Mouse (Mus musculus) gastrocnemius, postnatal 4 days (tissue): ENCODE data around the gene Prickle1. TPM values are rescaled to one million over a fixed set of nuclear protein-coding genes. Genes with fewer than 3 reads are reported as not detected.

Source experiments
- DNase-seq, 2 experiments: peaks; one replicate each; pipeline ENCODE4 v3.0.0; 2021 to 2022; ENCODE audit warnings: low spot score in 2 of 2, mixed read lengths in 2 of 2
- long read RNA-seq, 2 experiments: library from polyadenylated mRNA; stranded (forward); transcript quantifications; one replicate each; pipeline ENCODE4 v2.0.0; 2021
- total RNA-seq, 2 experiments: library from RNA; stranded (reverse); gene quantifications; 2 replicates each; pipeline ENCODE4 v1.2.3; 2021

The Prickle1 gene
- 10 to 100 TPM; 22.5 to 24.5 TPM for total RNA-seq
- long read RNA-seq, experiment 1, full-length matches to known transcripts = 8 of 24 reads
- long read RNA-seq, experiment 1, partial matches to known transcripts = 1 of 24 reads
- long read RNA-seq, experiment 1, other reads (novel, unspliced or antisense) = 15 of 24 reads
- long read RNA-seq, experiment 2, full-length matches to known transcripts = 6 of 20 reads
- long read RNA-seq, experiment 2, partial matches to known transcripts = 4 of 20 reads
- long read RNA-seq, experiment 2, other reads (novel, unspliced or antisense) = 10 of 20 reads

DNA sequence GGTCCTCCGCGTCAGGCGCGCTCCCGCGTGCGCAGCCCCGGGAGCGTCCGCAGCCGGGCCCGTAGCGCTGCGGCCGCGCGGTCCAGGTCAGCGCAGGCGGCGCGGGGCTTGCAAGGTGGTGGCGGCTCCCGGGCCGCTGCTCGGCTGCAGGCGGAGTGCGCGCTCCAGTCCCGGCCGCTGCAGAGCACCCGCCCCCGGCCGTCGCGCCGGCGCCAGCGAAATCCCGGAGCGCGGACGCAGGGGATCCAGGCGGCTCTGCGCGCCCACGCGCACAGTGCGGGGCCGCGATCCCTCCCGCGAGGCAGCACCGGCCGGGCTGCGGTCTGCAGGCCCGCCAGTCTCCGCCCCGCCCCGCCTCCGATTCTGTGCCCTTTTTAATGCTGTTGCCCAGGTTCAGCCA is at the start of gene Prickle1:
TSS of gene Prickle1 (minus strand) at position 146 of the 400 bp plus-strand sequence.
- peak; percentile 83 to 90 for DNase-seq

DNA sequence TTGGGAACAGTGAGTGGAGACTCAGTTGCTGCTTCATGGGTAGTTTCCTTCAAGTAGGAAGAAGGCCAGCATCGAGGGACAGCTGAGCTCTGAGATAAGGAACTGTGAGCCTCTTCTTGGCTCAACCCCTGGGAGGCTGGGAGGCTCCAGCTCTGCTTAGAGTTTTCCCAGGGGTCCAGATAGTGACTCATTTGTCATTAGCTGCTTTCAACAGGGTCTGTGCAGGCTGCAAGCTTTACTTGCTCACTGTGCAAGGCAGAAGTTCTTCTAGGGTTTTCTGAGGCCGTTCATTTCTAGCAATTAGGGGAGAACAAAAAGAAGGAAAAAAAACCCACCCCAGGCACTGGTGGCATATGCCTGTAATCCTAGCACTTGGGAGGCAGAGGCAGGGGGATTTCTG is 44.5 kb upstream of the Prickle1 start:
- DNase-seq = no peak

DNA sequence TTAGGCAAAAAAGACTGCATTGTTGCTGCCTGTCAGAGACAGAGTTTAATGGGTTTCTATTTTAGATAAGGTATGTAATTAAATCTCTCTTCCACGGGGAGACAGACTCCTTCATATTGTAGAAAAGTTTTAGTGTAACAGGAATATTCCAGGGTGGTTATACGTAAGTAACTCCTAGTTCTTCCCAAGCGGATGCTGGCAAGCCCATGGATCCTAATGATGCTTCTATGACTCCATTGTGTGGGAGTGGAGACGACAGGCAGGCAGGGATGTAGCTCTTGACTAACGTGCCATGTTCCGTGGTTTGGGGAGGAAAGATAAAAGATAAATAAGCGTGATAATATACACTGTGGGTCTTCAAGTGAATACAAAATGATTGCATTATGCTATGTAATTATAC is 41.3 kb upstream of the Prickle1 start:
- no peak for DNase-seq

DNA sequence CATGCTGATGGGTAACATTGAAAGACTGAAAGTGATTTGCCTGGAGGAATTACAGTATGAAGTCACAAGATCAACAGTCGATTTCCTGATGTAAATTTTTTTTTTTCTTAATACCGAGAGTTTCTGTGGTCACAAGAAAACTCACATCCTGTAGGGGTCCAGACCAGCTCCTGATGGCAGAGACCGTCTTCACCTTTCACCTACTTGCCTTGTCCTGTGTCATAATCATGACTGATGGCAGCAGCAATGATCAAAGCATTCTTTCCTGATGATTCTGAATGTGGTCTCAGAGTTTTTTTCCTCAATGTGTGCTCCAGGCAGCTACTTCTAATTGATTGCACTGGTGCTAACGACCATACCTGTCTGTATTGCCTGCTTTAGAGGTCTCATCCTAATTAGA is 39.9 kb upstream of the Prickle1 start:
- no peak for DNase-seq

DNA sequence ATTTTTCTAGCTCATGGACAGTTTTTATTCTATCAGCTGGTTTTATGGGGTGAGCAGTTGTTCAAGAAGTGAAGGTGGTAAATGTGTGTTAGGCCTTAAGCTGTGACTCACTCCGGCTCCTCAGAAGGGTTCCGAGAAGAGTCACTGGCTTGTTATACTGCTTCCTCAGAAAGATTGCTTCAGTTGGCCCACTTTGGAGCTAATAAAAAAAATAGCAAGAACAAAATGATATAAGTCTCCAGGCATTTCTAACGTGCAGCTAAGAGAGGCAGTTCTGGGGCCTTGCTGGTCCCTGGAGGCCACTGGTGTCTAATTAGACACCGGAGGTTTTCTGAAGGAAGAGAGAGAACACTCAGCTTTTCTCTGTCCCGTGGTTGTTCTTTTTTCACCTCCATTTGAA is 38.8 kb upstream of the Prickle1 start:
- DNase-seq = no peak

DNA sequence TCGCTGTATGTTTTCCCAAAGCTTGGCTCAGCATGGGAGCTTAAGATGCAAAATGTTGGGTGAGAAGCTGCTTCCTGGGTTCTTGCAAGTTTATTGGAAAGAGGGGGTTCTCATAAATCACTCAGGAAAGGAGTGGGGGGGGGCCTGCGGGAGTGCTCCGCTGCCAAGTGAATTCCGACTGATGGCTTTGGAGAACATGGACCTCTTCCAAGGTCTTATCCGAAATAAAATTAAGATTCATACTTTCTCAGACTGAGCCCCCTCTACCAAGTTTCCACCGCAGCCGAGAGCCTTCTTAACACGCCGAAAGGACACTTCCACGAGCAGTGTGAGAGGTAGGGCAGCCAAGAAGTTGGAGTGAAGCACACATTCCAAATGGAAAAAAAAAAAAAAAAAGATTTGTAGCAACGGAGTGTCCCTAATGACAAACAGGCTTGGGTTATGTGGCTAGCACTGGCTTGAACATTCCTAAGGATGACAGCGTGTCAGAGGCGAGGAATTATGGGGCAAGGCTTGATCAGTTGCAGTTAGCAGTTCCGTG is 34.4 kb upstream of the Prickle1 start:
- no peak for DNase-seq

DNA sequence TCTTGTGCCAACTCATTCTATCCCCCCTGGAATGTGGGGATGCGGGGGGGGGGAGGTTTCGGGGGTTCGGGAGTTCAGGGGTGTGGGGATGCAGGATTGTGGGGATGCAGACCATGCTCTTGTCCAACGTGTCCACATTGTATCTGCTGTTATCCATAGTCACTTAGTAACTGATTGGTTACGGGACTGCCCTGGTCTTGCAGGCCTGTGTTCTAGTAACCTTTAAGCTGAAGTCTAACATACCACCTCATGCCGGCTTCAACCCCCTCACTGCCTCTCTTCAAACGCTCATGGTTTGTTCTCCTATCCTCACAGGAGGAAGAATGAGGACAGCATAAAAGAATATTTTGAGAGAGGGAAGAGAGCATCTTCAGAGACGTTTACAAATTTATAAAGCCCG is 33.5 kb upstream of the Prickle1 start:
- no peak for DNase-seq

DNA sequence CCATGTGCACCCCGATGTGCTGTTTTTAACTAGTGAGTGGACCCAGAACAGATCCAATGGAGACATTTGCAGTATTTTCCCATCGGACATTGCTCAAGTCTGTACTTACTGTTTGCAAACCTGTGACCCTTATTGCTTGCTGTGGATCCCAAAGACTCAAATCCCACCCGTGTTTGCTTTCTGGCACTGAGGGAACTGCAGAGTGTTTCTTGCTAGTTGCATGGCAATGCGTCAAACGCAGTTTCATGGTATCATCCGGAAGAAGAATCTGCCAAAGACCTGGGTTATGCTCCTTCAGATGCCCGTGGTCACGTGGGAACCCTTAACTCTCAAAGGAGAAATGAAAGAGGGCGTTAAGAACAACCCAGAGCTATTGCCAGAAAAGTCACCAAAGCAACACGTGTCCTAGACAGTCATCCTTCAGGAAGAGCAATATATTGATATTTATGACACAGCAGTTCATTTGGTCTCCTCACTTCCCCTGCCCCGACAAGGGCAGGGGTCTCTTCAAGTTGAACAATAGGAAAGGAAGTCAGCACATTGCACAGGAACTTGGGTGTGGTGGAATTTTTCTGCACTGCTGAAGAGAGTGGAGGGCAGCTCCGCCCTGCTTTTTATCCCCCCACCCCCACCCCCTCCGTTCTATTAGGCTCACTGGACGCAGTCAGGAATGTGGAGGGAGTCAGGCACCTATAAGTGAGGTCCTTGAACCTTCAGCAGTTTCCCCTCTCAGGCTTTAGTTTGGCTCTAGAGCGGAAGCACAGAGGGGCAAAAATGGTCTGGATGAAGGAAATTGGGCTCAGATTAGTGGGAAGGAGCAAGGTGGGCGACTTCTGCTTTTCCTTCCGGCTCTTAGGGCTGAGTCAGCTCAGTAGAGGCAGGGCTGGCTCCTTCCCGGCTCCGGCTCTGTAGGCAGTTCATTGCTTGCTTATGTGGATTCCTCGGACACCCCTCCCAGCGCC is 32.4 kb upstream of the Prickle1 start:
- no peak for DNase-seq

DNA sequence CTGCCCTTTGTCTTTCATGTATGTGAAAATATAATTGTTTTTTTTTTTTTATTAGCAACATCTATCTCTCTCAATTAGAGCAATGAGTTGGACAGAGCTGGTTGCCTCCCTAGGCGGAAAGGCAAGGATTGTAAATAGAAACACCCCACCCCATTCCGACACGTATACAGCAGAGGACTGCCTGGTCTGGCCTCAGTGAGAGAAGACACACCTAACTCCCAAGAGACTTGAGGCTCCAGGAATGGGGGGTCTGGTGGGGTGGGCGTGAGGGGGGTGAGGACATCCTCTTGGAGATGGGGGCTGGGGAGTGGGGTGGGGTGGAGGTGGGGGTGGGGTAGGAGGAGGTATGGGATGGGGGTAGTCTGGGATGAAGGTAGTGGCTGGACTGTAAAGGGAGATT is 23.9 kb upstream of the Prickle1 start:
- no peak for DNase-seq

DNA sequence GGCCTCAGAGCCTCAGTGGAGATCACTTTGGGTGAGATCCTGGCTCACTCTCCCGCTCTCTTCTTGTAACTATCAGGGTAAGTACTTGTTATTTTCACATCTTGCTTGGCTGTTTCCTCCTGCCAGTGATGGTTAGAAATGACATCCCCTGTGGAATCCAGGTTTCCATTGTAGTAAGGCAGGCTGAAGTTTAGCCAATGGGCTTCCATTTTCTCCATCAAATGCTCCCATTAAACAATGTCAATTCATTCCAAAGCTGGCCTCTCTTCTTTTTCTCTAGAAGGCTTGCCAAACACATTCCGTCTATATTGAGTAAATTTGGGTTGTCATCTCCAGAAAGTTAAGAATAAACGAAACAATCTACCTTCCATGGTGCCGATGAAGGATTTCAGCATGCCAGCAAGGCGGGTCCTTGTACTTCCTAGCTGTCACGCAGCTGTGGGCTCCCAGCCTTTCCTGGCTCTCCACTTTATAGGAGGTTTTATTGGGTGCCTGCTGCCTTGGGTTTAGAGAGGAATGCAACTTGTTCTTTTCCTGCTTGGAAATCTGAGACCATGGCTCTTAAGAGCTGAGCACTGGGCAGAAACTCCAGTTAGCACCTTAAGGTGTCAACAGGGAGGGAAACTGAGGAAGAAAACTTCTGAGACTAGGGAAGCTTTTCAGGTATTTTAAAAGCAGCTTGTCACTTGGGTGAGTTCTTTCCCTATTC is 22.9 kb upstream of the Prickle1 start:
- no peak for DNase-seq

DNA sequence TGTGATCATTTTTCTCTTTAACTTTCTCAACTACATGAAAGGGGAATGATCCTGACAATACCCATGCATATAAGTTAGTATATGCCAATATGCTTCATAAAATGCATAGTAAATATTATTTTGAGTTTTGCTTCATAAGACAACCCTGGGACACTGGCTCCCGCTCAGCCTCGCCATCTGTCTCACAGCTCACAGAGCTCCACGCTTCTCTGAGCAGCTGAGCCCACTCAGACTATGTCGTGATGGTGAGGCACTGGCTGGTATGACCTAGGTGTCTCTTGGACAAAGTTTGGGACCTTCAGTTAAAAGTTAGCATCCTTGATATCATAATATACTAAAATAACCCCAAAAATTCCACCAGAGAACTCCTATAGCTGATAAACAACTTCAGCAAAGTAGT is 20.6 kb upstream of the Prickle1 start:
- DNase-seq = no peak

DNA sequence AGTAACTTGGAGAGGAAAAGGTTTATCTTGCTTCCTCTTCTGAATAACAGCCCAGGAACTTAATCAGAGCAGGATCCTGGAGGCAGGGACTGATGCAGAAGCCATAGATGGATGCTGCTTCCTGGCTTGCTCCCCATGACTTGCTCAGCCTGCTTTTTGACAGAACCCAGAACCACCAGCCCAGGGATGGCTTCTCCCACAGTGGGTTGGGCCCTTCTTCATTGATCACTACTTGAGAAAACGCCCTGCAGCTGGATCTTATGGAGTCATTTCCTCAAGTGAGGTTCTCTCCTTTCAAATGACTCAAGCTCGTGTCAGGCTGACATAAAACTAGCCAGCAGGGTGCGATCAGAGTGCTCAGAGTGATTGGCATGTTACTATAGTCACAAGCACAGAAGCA is 19.3 kb upstream of the Prickle1 start:
- no peak for DNase-seq

DNA sequence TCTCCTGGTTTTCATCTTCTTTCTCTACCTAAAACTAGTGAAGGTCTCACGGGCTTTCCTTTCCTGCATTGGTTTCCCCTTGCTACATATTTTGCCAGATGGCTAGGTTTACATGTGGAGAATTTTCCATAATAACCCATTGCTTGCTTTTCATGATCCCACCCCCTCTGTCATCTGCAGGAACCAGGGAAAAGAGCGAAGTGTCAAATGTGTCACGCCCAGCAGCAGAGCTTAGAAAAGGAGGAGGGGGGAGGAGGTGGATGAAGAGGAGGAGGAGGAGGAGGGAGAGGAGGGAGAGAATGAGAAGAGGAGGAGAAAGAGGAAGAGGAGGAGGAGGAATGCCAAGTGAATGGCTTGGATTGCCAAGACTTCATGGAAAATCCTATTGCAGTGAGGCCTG is 17.9 kb upstream of the Prickle1 start:
- DNase-seq = no peak

DNA sequence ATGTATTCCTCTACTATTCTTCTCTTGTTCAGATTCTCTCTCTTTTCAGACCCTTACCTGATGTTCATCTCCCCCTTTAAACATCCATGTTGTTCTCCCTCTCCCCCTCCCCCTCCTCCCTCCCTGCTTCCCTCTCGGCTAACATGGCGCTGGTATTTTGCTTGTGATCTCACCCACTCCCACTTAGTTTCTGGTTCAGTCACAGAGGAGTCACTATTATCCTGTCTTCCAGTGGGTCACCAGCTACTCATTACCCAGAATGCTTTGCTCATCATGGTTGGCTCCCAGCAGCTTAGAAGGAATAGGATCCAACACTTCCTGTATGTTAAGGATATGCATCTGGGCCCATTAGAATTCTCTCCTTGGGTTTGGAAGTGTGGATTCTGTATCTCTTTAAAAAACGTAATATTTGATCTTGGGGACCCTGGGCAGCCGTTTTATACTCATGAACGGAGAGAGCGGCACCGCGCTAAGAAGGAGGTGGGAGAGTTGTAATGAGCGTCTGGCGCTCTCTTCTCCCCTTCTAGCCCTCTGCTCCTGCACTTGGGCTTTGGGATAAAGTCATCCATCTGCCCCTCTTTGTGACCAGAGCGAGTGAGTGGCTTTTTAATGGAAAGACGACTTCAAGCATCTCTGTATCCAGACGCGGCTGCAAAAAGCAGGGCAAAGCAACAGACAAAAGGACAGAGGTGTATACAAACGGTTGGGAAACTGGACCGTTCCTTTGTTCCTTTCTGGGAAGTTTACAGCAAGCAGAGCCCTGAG is 16.0 kb upstream of the Prickle1 start:
- DNase-seq = no peak

DNA sequence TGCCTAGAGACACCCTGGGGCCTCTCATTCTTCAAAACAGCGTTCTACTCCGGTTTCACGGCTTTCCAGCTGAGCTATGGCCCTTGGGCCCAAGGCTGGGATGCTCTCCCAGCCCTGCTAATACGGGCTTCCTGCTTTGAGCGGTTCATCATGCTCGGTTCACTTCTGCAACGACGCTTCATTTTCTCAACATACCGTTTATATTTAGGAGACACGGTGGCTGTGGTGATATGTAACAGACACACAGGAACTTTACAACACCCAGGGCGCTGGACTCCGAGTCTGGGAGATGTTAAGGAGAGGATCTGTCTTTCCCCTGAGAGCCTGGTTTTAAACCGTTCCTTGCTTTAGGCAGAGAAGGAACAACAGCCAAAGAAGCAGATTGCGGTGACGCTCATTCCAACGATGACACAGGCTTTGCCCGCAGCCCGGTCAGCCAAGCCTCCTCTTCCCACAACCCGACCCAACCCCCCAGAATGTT is 15.1 kb upstream of the Prickle1 start:
- no peak for DNase-seq

DNA sequence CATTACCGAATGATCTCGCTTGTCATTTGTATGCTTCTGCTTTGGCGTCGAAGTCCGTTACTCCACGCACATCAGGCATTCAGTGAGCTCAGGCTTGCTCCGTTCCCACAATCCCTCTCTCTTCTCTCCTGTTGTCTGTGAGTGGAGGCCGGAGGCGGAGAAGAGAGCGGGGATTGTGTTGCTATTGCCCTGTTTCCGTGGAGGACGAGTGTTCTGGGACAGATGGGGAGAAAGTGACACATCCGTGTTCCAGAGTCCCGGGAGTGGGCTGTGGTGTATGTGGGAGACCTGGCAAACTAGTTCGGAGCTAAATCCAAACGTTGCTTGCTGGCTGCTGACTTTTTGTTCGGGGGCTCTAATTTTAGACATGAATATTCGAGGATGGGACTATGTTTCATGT is 14.6 kb upstream of the Prickle1 start:
- no peak for DNase-seq

DNA sequence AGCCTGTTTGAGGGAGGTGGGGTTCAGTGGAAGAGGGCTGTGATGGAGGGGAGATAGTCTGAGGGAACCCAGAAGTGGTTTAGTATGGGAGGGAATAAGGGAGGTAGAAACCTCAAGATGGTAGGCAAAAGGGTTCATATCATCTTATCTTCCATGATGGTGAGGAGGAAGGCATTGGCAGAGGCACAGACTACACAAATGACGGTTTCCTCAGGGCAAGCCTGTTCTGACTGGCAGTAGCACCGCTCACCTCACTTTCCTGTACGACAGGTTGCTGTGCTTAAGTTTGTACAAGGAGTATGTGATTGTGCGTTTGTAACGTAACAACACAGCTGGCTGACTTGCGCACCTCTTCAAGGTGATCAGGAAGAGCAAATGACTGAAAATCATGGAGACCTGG is 7.2 kb upstream of the Prickle1 start:
- no peak for DNase-seq

DNA sequence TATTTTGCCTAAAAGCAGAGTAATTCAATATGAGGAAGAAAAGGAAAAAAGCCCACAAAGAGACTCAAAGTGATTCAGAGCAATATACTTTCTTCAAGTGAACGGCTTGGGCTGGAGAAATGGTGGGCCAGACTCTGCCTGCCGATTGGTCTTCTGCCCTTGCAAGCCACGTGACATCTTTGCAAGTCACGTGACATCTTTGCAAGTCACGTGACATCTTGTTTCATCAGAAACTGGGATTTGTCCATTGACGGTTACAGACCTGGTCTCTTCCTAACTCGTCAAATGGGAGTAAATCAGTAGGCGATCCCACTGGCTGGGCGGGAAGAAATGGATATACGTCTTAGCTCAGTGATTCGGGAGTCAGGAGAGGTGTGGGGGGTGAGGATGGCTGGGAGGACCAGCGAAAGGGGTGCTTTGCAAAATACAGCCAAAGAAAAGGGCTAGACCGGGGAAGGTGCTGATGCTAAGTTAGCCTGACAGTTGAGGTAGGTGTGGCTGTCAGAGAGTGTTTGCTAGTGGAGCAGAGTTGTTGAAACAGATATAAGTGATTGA is 5.8 kb upstream of the Prickle1 start:
- DNase-seq = no peak

DNA sequence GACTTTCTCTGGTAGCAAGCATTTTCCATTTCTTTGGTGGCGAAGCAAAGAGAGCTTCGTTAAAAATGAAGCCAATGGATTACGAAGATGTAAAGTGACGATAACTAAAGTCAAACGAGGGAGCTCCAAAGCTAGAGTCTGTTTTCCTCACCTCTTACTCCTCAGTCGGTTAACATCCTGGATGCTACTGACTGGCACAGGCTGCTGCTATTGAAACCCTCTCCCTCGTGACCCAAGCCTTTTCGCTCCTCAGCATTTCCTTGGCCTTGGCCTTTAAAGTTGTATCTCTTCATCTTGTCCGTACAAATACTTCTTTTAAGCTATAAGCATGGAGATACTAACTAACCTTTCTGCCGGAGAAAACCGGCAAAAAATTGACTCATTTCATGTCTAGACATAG is 1.3 kb upstream of the Prickle1 start:
- no peak for DNase-seq

DNA sequence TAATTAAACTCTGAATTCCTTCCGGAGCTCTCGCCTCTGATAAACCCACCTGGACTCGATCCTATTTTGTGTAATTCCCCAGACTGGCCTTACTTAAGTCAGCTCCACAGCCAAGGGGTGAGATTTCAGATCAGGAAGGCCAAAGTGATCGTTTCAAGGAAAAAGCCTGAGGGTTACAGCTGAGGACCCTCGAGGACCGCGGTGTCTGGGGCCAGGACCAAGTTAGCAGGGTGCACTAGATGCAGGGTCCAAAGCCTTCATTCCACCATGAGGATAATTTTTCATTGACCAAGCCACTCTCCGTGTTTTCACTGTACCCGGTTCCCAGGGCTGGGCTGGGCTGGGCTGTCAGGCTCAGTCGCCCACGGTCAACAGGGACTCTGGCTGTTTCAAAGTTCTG is 594 bp upstream of the Prickle1 start:
- DNase-seq = peak; percentile 48 to 72
